ENCODE assay signal across 13 mouse cellular contexts in genomic region chr19:16876458-16876770, GRCm38 (mm10). TPM values are rescaled to one million over a fixed set of nuclear protein-coding genes. Genes with fewer than 3 reads are reported as not detected.
DNase-seq lines count a peak whose midpoint lies in the region; ATAC-seq and TF ChIP-seq lines count a peak whose summit lies in the region.
"Had no signal": no experiment of that assay in that cellular context is flagged by ENCODE, and none has a peak within 500 bp of the region (broad histone marks: within the 10 kb centered on the region; RNA-seq: fewer than 3 reads in every experiment).

No protein-coding gene starts in this region.

- ATAC-seq in midbrain, postnatal 0 days (ENCODE audit: low FRiP score) = no peak
- ATAC-seq in embryonic facial prominence, embryonic 13.5 days (ENCODE audit: insufficient number of reproducible peaks, insufficient read depth, low FRiP score, low TSS enrichment, low read depth) = no peak
- ATAC-seq: inflammation-experienced regulatory T-cells, adult 6 months; liver, postnatal 0 days had no signal

- peaks cover 92% of the 10 kb centered on the region for H3K27me3 ChIP-seq in midbrain, embryonic 10.5 days (ENCODE audit: low read depth, poor library complexity, severe bottlenecking)
- H3K27me3 ChIP-seq in midbrain, postnatal 0 days (ENCODE audit: insufficient read depth, low read length) = peaks cover 69% of the 10 kb centered on the region
- peaks cover 93% of the 10 kb centered on the region for H3K27me3 ChIP-seq in embryonic facial prominence, embryonic 13.5 days
- H3K27me3 ChIP-seq in limb, embryonic 10.5 days (ENCODE audit: low read depth, poor library complexity, severe bottlenecking) = peaks cover 96% of the 10 kb centered on the region
- peaks cover 20% of the 10 kb centered on the region; the same call in 1 of the 2 replicates for H3K27me3 ChIP-seq in cerebellum, adult 2 months (ENCODE audit: control insufficient read depth, insufficient read depth, low read length)

- no peaks in the 10 kb centered on the region for H3K9me3 ChIP-seq in midbrain, embryonic 10.5 days (replicated peaks)
- no peaks in the 10 kb centered on the region for H3K9me3 ChIP-seq in midbrain, postnatal 0 days (ENCODE audit: low read length)
- no peaks in the 10 kb centered on the region for H3K9me3 ChIP-seq in embryonic facial prominence, embryonic 13.5 days
- H3K9me3 ChIP-seq in limb, embryonic 10.5 days (replicated peaks) = no peaks in the 10 kb centered on the region

- peak overlapping the region; percentile 47 for H3K4me3 ChIP-seq in midbrain, embryonic 10.5 days
- no peak overlapping the region for H3K4me3 ChIP-seq in midbrain, postnatal 0 days (ENCODE audit: low read depth, low read length)
- peak overlapping the region; percentile 27 for H3K4me3 ChIP-seq in embryonic facial prominence, embryonic 13.5 days
- H3K4me3 ChIP-seq in limb, embryonic 10.5 days = peak overlapping the region; percentile 32
- H3K4me3 ChIP-seq in cerebellum, adult 2 months (replicated peaks; ENCODE audit: insufficient read depth, low read depth, low read length) = no peak overlapping the region
- H3K4me3 ChIP-seq: gastrocnemius, adult 2 months had no signal

- H3K9ac ChIP-seq in midbrain, postnatal 0 days (replicated peaks; ENCODE audit: low read length, poor library complexity, severe bottlenecking) = no peak overlapping the region
- H3K9ac ChIP-seq in embryonic facial prominence, embryonic 13.5 days = no peak overlapping the region
- H3K9ac ChIP-seq: liver, postnatal 0 days had no signal

- TF ChIP-seq CTCF in midbrain, postnatal 0 days (IDR thresholded peaks at IDR 0.05) = no peak
- TF ChIP-seq CTCF in cerebellum, adult 2 months (IDR thresholded peaks at IDR 0.05; ENCODE audit: borderline replicate concordance, insufficient read depth, low read depth, low read length) = no peak

- peak; percentile 61 for DNase-seq in midbrain, embryonic 10.5 days (ENCODE audit: low spot score)
- DNase-seq in midbrain, postnatal 0 days (ENCODE audit: low spot score) = no peak
- peak; percentile 61 for DNase-seq in limb, embryonic 10.5 days (ENCODE audit: low spot score)
- peak; percentile 50 for DNase-seq in retina, postnatal 1 day
- no peak for DNase-seq in cerebellum, adult 9-10 months
- DNase-seq in cerebellum, adult 2 months = no peak
- DNase-seq: adrenal gland, postnatal 25 days; cerebellum, postnatal 25 days; gastrocnemius, adult 2 months; liver, postnatal 0 days had no signal

- 0 out of 2 replicates have a peak overlapping the region, but pooled peaks have one; percentile 15 for H3K27ac ChIP-seq in midbrain, embryonic 10.5 days (replicated peaks)
- H3K27ac ChIP-seq in midbrain, postnatal 0 days (ENCODE audit: low read depth, low read length) = no peak overlapping the region
- no peak overlapping the region for H3K27ac ChIP-seq in embryonic facial prominence, embryonic 13.5 days
- no peak overlapping the region for H3K27ac ChIP-seq in limb, embryonic 10.5 days
- H3K27ac ChIP-seq in cerebellum, adult 2 months (ENCODE audit: insufficient read depth, low read length) = no peak overlapping the region
- H3K27ac ChIP-seq: gastrocnemius, adult 2 months had no signal

- H3K4me2 ChIP-seq in midbrain, postnatal 0 days (ENCODE audit: low read depth, low read length, poor library complexity, severe bottlenecking) = no peak overlapping the region
- H3K4me2 ChIP-seq in embryonic facial prominence, embryonic 13.5 days = peak overlapping the region; percentile 38

- under 1% methylated on average over 17 of the region's 17 CpGs for WGBS in midbrain, embryonic 10.5 days
- WGBS in midbrain, postnatal 0 days = 1% methylated on average over 17 of the region's 17 CpGs
- under 1% methylated on average over 17 of the region's 17 CpGs for WGBS in embryonic facial prominence, embryonic 13.5 days
- WGBS in limb, embryonic 10.5 days = under 1% methylated on average over 17 of the region's 17 CpGs
- 2% methylated on average over 17 of the region's 17 CpGs for WGBS in cerebellum, adult 2 months

- peaks cover 62% of the 10 kb centered on the region for H3K4me1 ChIP-seq in midbrain, embryonic 10.5 days
- H3K4me1 ChIP-seq in midbrain, postnatal 0 days (ENCODE audit: insufficient read depth, low read length) = peaks cover 3% of the 10 kb centered on the region
- peaks cover 45% of the 10 kb centered on the region for H3K4me1 ChIP-seq in embryonic facial prominence, embryonic 13.5 days
- peaks cover 37% of the 10 kb centered on the region for H3K4me1 ChIP-seq in limb, embryonic 10.5 days
- H3K4me1 ChIP-seq in cerebellum, adult 2 months (ENCODE audit: control insufficient read depth, insufficient read depth, low read length) = no peaks in the 10 kb centered on the region; the same call in 1 of the 2 replicates

- TF ChIP-seq POLR2A in cerebellum, adult 2 months (IDR thresholded peaks at IDR 0.05; ENCODE audit: borderline replicate concordance, insufficient read depth, low read length) = no peak

- no peaks in the 10 kb centered on the region for H3K36me3 ChIP-seq in midbrain, embryonic 10.5 days
- H3K36me3 ChIP-seq in midbrain, postnatal 0 days (ENCODE audit: insufficient read depth, low read length) = no peaks in the 10 kb centered on the region
- H3K36me3 ChIP-seq in embryonic facial prominence, embryonic 13.5 days = no peaks in the 10 kb centered on the region
- no peaks in the 10 kb centered on the region for H3K36me3 ChIP-seq in limb, embryonic 10.5 days

RNA-seq across cellular contexts. Expression of gene Foxb2, which starts 2.8 kb away (rescaled TPM):
- 1.4 and 2.0 TPM in 2 replicates for polyA plus RNA-seq in midbrain, embryonic 10.5 days (2016; fragmentation: Nextera tagmentation; extraction: Ambion mirVana)
- 0.28 TPM in 1 of 2 replicates, not detected in the other for total RNA-seq in midbrain, postnatal 0 days (2014; rRNA removed)
- 0.26 and 0.47 TPM in 2 replicates for polyA plus RNA-seq in midbrain, postnatal 0 days (2015; fragmentation: Nextera tagmentation; extraction: Ambion mirVana)
- 0.18 TPM in 1 of 2 replicates, not detected in the other for polyA plus RNA-seq in embryonic facial prominence, embryonic 13.5 days (2015; fragmentation: Nextera tagmentation; extraction: Ambion mirVana)
- 0.10 and 0.15 TPM in 2 replicates for polyA plus RNA-seq in limb, embryonic 10.5 days (2016; fragmentation: Nextera tagmentation; extraction: Ambion mirVana)
- polyA plus RNA-seq in cerebellum, adult 2 months (2012; rRNA removed) = 0.27 and 0.39 TPM in 2 replicates
- total RNA-seq: adrenal gland, postnatal 25 days; gastrocnemius, adult 2 months; layer of hippocampus, adult 8-10 months had no signal
- polyA plus RNA-seq: inflammation-experienced regulatory T-cells, adult 6 months; liver, postnatal 0 days had no signal

Comparison
In these comparisons a context has a peak if more than half of its experiments do, and no peak if none do; other contexts are left out.
1. DNase-seq: peak in midbrain, embryonic 10.5 days (single experiment), limb, embryonic 10.5 days (single experiment) and retina, postnatal 1 day (single experiment); none in midbrain, postnatal 0 days (single experiment), cerebellum, adult 9-10 months (single experiment) and cerebellum, adult 2 months (0 of 2).
2. H3K4me3 ChIP-seq: peak in midbrain, embryonic 10.5 days (single experiment), embryonic facial prominence, embryonic 13.5 days (single experiment) and limb, embryonic 10.5 days (single experiment); none in midbrain, postnatal 0 days (single experiment) and cerebellum, adult 2 months (single experiment).